Mouse (Mus musculus): Measurements from ENCODE around the gene Eif6. TPM values are rescaled to one million over a fixed set of nuclear protein-coding genes. Genes with fewer than 3 reads are reported as not detected.
"Not testable (repeated sequence)": the region's sequence is repeated elsewhere in the genome, so short reads cannot be mapped to it uniquely, and the experiment has no call there.

Eif6 gene
- polyA plus RNA-seq, 1 experiment from 2014 or later = 261 TPM

- Histone ChIP-seq H3K27me3 (ENCODE audit: insufficient read depth, poor library complexity, severe bottlenecking) (no peaks in the 10 kb centered on the region), H3K4me3 (no peak overlapping the region), H3K27ac (no peak overlapping the region), H3K36me3 (peaks cover 90% of the 10 kb centered on the region), H3K9me3 (no peaks in the 10 kb centered on the region), H3K4me1 (replicated peaks) (no peaks in the 10 kb centered on the region)
- 75% methylated on average over 7 of the region's 7 CpGs for WGBS
- no peak for DNase-seq (ENCODE audit: low spot score)
These were observed 22.7 kb upstream of the Eif6 start for GRCm38 (mm10) chr2:155849464-155849863.

- peaks cover 79% of the 10 kb centered on the region for H3K36me3 ChIP-seq
- H3K9me3 ChIP-seq = no peaks in the 10 kb centered on the region
- no peaks in the 10 kb centered on the region for H3K4me1 ChIP-seq (replicated peaks)
- peak; percentile 80 for DNase-seq (ENCODE audit: low spot score)
- 46% methylated on average over 6 of the region's 6 CpGs for WGBS
- no peak overlapping the region for H3K4me3 ChIP-seq
- H3K27me3 ChIP-seq (ENCODE audit: insufficient read depth, poor library complexity, severe bottlenecking) = no peaks in the 10 kb centered on the region
- no peak overlapping the region for H3K27ac ChIP-seq
These were observed 21.6 kb upstream of the Eif6 start for GRCm38 (mm10) chr2:155848291-155848690.

DNA sequence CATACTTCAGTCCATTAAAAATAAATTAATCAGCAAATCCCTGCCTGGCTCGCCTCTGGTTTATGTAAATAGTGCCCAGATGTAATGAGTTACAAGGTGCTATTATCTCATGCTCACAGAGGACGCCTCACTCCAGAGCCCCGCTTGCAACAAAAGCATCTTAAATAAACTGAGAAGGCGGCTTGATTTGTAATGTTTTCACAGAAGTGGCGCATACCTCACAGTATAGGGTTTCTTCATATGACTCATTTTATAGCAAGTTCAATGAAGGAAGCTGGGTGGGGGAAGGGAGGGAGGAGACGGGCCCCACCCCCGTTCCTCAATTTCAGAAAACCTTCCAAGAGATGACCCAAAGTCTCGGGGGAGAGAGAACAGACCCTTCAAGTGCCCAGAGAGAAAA lies 20.2 kb upstream of the Eif6 start:
- H3K4me3 ChIP-seq = no peak overlapping the region
- H3K27ac ChIP-seq = no peak overlapping the region
- H3K9me3 ChIP-seq = no peaks in the 10 kb centered on the region
- H3K36me3 ChIP-seq = peaks cover 73% of the 10 kb centered on the region
- no peaks in the 10 kb centered on the region for H3K27me3 ChIP-seq (ENCODE audit: insufficient read depth, poor library complexity, severe bottlenecking)
- H3K4me1 ChIP-seq (replicated peaks) = no peaks in the 10 kb centered on the region
- no peak for DNase-seq (ENCODE audit: low spot score)
- 89% methylated on average over 8 of the region's 8 CpGs for WGBS

GRCm38 (mm10) chr2:155838961-155839360 lies 12.2 kb upstream of the Eif6 start:
- 89% methylated on average over 4 of the region's 4 CpGs for WGBS
- no peak for DNase-seq (ENCODE audit: low spot score)

DNA sequence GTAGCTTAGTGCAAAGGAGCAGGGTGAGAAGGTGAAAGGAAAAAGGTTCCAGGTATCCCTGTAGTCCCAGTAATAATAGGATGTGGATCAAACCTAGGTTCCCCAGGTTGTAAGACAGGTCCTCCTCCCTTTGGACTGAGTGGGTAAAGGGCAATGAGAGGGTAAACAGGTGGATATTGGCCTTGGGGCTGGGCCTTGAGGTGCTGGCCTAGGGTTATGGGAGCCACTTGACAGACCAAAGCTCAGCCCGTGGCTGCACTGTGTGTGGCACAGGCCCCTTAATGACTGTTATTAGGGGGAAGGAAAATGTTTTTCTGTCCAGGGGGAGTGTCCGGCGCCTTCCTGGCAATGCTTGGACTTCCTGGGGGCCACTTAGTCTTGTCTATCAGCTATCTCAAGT lies 11.2 kb upstream of the Eif6 start:
- H3K36me3 ChIP-seq = no peaks in the 10 kb centered on the region
- H3K9me3 ChIP-seq = no peaks in the 10 kb centered on the region
- 0 out of 2 replicates have a peak, but pooled peaks cover 4% of the 10 kb centered on the region for H3K27me3 ChIP-seq (ENCODE audit: insufficient read depth, poor library complexity, severe bottlenecking)
- H3K27ac ChIP-seq = no peak overlapping the region
- WGBS = 77% methylated on average over 3 of the region's 3 CpGs
- H3K4me1 ChIP-seq (replicated peaks) = peaks cover 1% of the 10 kb centered on the region; the same call in 1 of the 2 replicates
- H3K4me3 ChIP-seq = no peak overlapping the region
- DNase-seq (ENCODE audit: low spot score) = no peak

More at GRCm38 (mm10) chr2:155838961-155839360, 12.2 kb upstream of the Eif6 start:
- no peak overlapping the region for H3K27ac ChIP-seq
- 0 out of 2 replicates have a peak, but pooled peaks cover 4% of the 10 kb centered on the region for H3K27me3 ChIP-seq (ENCODE audit: insufficient read depth, poor library complexity, severe bottlenecking)
- no peaks in the 10 kb centered on the region for H3K9me3 ChIP-seq
- no peaks in the 10 kb centered on the region for H3K4me1 ChIP-seq (replicated peaks)
- no peaks in the 10 kb centered on the region for H3K36me3 ChIP-seq
- no peak overlapping the region for H3K4me3 ChIP-seq

- no peak within 1 kb of the TSS for H3K4me3 ChIP-seq
- H3K27ac ChIP-seq = peak within 1 kb of the TSS; percentile 46; the same call in 1 of the 2 replicates
- no peaks in the 10 kb centered on the region for H3K9me3 ChIP-seq
- 0 out of 2 replicates have a peak, but pooled peaks cover 4% of the 10 kb centered on the region for H3K27me3 ChIP-seq (ENCODE audit: insufficient read depth, poor library complexity, severe bottlenecking)
- no peak for DNase-seq (ENCODE audit: low spot score)
- peaks cover 3% of the 10 kb centered on the region; the same call in 1 of the 2 replicates for H3K4me1 ChIP-seq (replicated peaks)
- no peaks in the 10 kb centered on the region for H3K36me3 ChIP-seq
- 65% methylated on average over 9 of the region's 9 CpGs for WGBS
These were observed 8.0 kb upstream of the Eif6 start, which contains the start of gene Fam83c for GRCm38 (mm10) chr2:155834732-155835131. TSS of gene Fam83c (minus strand) at chr2:155834854.

- DNase-seq (ENCODE audit: low spot score); H3K27me3 ChIP-seq (ENCODE audit: insufficient read depth, poor library complexity, severe bottlenecking); H3K36me3 ChIP-seq; H3K4me3 ChIP-seq; H3K9me3 ChIP-seq; H3K27ac ChIP-seq: not testable (repeated sequence)
- H3K4me1 ChIP-seq (replicated peaks) = peaks cover 12% of the 10 kb centered on the region
- 77% methylated on average over 1 of the region's 1 CpGs for WGBS
These were observed 5.4 kb upstream of the Eif6 start for GRCm38 (mm10) chr2:155832087-155832486.

- H3K9me3 ChIP-seq = no peaks in the 10 kb centered on the region
- no peak overlapping the region for H3K4me3 ChIP-seq
- 0 out of 2 replicates have a peak, but pooled peaks cover 4% of the 10 kb centered on the region for H3K27me3 ChIP-seq (ENCODE audit: insufficient read depth, poor library complexity, severe bottlenecking)
- DNase-seq (ENCODE audit: low spot score) = no peak
- H3K4me1 ChIP-seq (replicated peaks) = peaks cover 15% of the 10 kb centered on the region
- 61% methylated on average over 9 of the region's 9 CpGs for WGBS
- no peaks in the 10 kb centered on the region for H3K36me3 ChIP-seq
- no peak overlapping the region for H3K27ac ChIP-seq
These were observed 4.6 kb upstream of the Eif6 start for GRCm38 (mm10) chr2:155831302-155831701.

- Histone ChIP-seq H3K27ac (no peak overlapping the region), H3K27me3 (ENCODE audit: insufficient read depth, poor library complexity, severe bottlenecking) (0 out of 2 replicates have a peak, but pooled peaks cover 4% of the 10 kb centered on the region), H3K36me3 (no peaks in the 10 kb centered on the region), H3K4me3 (no peak overlapping the region), H3K4me1 (replicated peaks) (peaks cover 17% of the 10 kb centered on the region), H3K9me3 (no peaks in the 10 kb centered on the region)
- DNase-seq (ENCODE audit: low spot score) = no peak
- 91% methylated on average over 8 of the region's 8 CpGs for WGBS
These were observed 4.1 kb upstream of the Eif6 start for GRCm38 (mm10) chr2:155830841-155831240.

- DNase-seq (ENCODE audit: low spot score) = peak; percentile 18
- peak overlapping the region; percentile 89 for H3K27ac ChIP-seq
These were observed 658 bp downstream of the Eif6 start for GRCm38 (mm10) chr2:155825904-155826629.

GRCm38 (mm10) chr2:155823722-155824121 lies 3.0 kb downstream of the Eif6 start:
- H3K27ac ChIP-seq = no peak overlapping the region
- H3K27me3 ChIP-seq (ENCODE audit: insufficient read depth, poor library complexity, severe bottlenecking) = no peaks in the 10 kb centered on the region
- 96% methylated on average over 8 of the region's 8 CpGs for WGBS
- DNase-seq (ENCODE audit: low spot score) = no peak
- no peak overlapping the region for H3K4me3 ChIP-seq
- peaks cover 36% of the 10 kb centered on the region for H3K4me1 ChIP-seq (replicated peaks)
- no peaks in the 10 kb centered on the region for H3K9me3 ChIP-seq
- peaks cover 48% of the 10 kb centered on the region for H3K36me3 ChIP-seq

More at GRCm38 (mm10) chr2:155825904-155826629, 658 bp downstream of the Eif6 start:
- Histone ChIP-seq H3K36me3 (peaks cover 30% of the 10 kb centered on the region), H3K4me3 (peak overlapping the region; percentile 95), H3K27me3 (ENCODE audit: insufficient read depth, poor library complexity, severe bottlenecking) (no peaks in the 10 kb centered on the region), H3K4me1 (replicated peaks) (peaks cover 22% of the 10 kb centered on the region), H3K9me3 (no peaks in the 10 kb centered on the region)
- 2% methylated on average over 52 of the region's 52 CpGs for WGBS

GRCm38 (mm10) chr2:155820779-155821178 lies 5.9 kb downstream of the Eif6 start:
- Histone ChIP-seq H3K9me3 (no peaks in the 10 kb centered on the region), H3K27ac (no peak overlapping the region), H3K4me3 (no peak overlapping the region), H3K36me3 (peaks cover 48% of the 10 kb centered on the region), H3K27me3 (ENCODE audit: insufficient read depth, poor library complexity, severe bottlenecking) (no peaks in the 10 kb centered on the region), H3K4me1 (replicated peaks) (peaks cover 44% of the 10 kb centered on the region)
- WGBS = 93% methylated on average over 5 of the region's 5 CpGs
- no peak for DNase-seq (ENCODE audit: low spot score)

- Histone ChIP-seq H3K36me3 (peaks cover 48% of the 10 kb centered on the region), H3K4me3 (peak overlapping the region; percentile 73), H3K27me3 (ENCODE audit: insufficient read depth, poor library complexity, severe bottlenecking) (no peaks in the 10 kb centered on the region), H3K27ac (peak overlapping the region; percentile 89), H3K4me1 (replicated peaks) (peaks cover 37% of the 10 kb centered on the region), H3K9me3 (no peaks in the 10 kb centered on the region)
- WGBS = 70% methylated on average over 6 of the region's 6 CpGs
- DNase-seq (ENCODE audit: low spot score) = no peak
These were observed 7.1 kb downstream of the Eif6 start for GRCm38 (mm10) chr2:155819449-155820251.
